Mouse (Mus musculus) ovary, postnatal 14 days (tissue): ENCODE data around the gene 1700034J05Rik.
A peak's percentile ranks its signal among the peaks of the same experiment; 100 is the strongest.

Experiments
- DNase-seq: peaks from one replicate; pipeline ENCODE4 v3.0.0; 2022; ENCODE audit warnings: low spot score

Gene 1700034J05Rik

GRCm38 (mm10) chr6:146954258-146954657 is at the start of gene 1700034J05Rik:
Gene 1700034J05Rik (minus strand): TSS chr6:146954422.
- DNase-seq = no peak

- DNase-seq = no peak
Observed at GRCm38 (mm10) chr6:146999755-147000154, 45.5 kb upstream of the 1700034J05Rik start.

GRCm38 (mm10) chr6:146999302-146999701 is 45.1 kb upstream of the 1700034J05Rik start:
- no peak for DNase-seq

- DNase-seq = no peak
Observed at GRCm38 (mm10) chr6:146998710-146999109, 44.5 kb upstream of the 1700034J05Rik start.

GRCm38 (mm10) chr6:146997006-146997405 is 42.8 kb upstream of the 1700034J05Rik start:
- no peak for DNase-seq

GRCm38 (mm10) chr6:146995878-146996277 is 41.7 kb upstream of the 1700034J05Rik start:
- no peak for DNase-seq

- no peak for DNase-seq
Observed at GRCm38 (mm10) chr6:146995391-146995790, 41.2 kb upstream of the 1700034J05Rik start.

GRCm38 (mm10) chr6:146994236-146994635 is 40.0 kb upstream of the 1700034J05Rik start:
- peak; percentile 61 for DNase-seq

GRCm38 (mm10) chr6:146984569-146984968 is 30.3 kb upstream of the 1700034J05Rik start:
- DNase-seq = no peak

- no peak for DNase-seq
Observed at GRCm38 (mm10) chr6:146981249-146981835, 27.1 kb upstream of the 1700034J05Rik start.

GRCm38 (mm10) chr6:146979953-146980352 is 25.7 kb upstream of the 1700034J05Rik start:
- DNase-seq = no peak

GRCm38 (mm10) chr6:146979115-146979744 is 25.0 kb upstream of the 1700034J05Rik start:
- no peak for DNase-seq

- no peak for DNase-seq
Observed at GRCm38 (mm10) chr6:146978691-146979114, 24.5 kb upstream of the 1700034J05Rik start.

- no peak for DNase-seq
Observed at GRCm38 (mm10) chr6:146976446-146976845, 22.2 kb upstream of the 1700034J05Rik start.

GRCm38 (mm10) chr6:146973830-146974229 is 19.6 kb upstream of the 1700034J05Rik start:
- no peak for DNase-seq

- DNase-seq = no peak
Observed at GRCm38 (mm10) chr6:146973406-146973805, 19.2 kb upstream of the 1700034J05Rik start.

- DNase-seq = no peak
Observed at GRCm38 (mm10) chr6:146972740-146973139, 18.5 kb upstream of the 1700034J05Rik start.

GRCm38 (mm10) chr6:146972009-146972408 is 17.8 kb upstream of the 1700034J05Rik start:
- DNase-seq = no peak

- no peak for DNase-seq
Observed at GRCm38 (mm10) chr6:146971366-146971765, 17.1 kb upstream of the 1700034J05Rik start.

- no peak for DNase-seq
Observed at GRCm38 (mm10) chr6:146970811-146971210, 16.6 kb upstream of the 1700034J05Rik start.

GRCm38 (mm10) chr6:146967836-146968235 is 13.6 kb upstream of the 1700034J05Rik start:
- no peak for DNase-seq

GRCm38 (mm10) chr6:146966446-146967019 is 12.3 kb upstream of the 1700034J05Rik start:
- no peak for DNase-seq

- DNase-seq = no peak
Observed at GRCm38 (mm10) chr6:146965139-146965772, 11.0 kb upstream of the 1700034J05Rik start.
